Comparison of ENCODE assay signal across 1 mouse cellular context in the genomic region with DNA sequence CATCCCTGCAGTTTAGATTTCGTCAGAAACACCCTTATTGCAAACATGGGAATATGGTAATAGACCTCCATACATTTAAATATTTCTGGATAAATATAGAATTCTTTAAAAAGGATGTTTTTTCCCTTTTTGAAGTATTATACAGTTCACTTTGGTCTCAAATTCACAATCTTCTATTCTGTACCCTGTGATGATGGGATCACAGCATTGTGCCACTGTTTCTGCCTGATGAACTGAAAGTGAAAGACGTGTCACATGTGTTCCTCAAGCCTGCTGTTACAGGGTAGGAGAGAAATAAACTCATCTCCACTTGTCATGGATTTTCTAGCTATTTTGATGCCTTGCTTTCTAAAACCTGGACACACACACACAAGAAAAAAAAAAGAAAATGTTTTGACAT.
TF ChIP-seq lines count a peak whose summit lies in the region.

No protein-coding gene starts in this region.

TF ChIP-seq in CH12.LX, 34 proteins besides CTCF, POLR2A, EP300 and RAD21 (continued from another document):
- TF ChIP-seq CHD1 (IDR thresholded peaks at IDR 0.05; ENCODE audit: low read depth, low read length) (peak; percentile 92), MEF2A (IDR thresholded peaks at IDR 0.05; ENCODE audit: borderline replicate concordance, low read depth, low read length) (no peak), MXI1 (IDR thresholded peaks at IDR 0.05; ENCODE audit: low read depth, low read length) (peak; percentile 90), IRF4 (IDR thresholded peaks at IDR 0.05; ENCODE audit: low read depth, low read length) (peak; percentile 76)
TF ChIP-seq in CH12.LX: peak in this region for 12.
